Mouse (Mus musculus) lung, adult 2 months (tissue): ENCODE results near the gene Cpeb3. TPM values are rescaled to one million over a fixed set of nuclear protein-coding genes. Genes with fewer than 3 reads are reported as not detected.
A peak's percentile ranks its signal among the peaks of the same experiment; 100 is the strongest.

ENCODE experiments used
- DNase-seq: peaks from one replicate; pipeline ENCODE4 v3.0.0; 2022
- H3K4me1 ChIP-seq: fragments of 200-500 bp; 2 replicates; pipeline ENCODE4 v1.6.1; 2011; ENCODE audit warnings: low read length; ENCODE audit not compliant: control insufficient read depth, insufficient read depth
- H3K4me3 ChIP-seq: fragments of 200-500 bp; replicated peaks from 2 replicates; pipeline ENCODE3; 2011; ENCODE audit warnings: low read depth, mild to moderate bottlenecking, control low read depth, low read length; ENCODE audit errors: extremely low read depth
- CTCF ChIP-seq: fragments of 200-500 bp; IDR thresholded peaks from 2 replicates; pipeline ENCODE4 v1.5.1; 2011; ENCODE audit warnings: mild to moderate bottlenecking, low read length, control low read depth; ENCODE audit not compliant: insufficient read depth
- POLR2A ChIP-seq: fragments of 200-500 bp; IDR thresholded peaks from 2 replicates; pipeline ENCODE4 v1.6.1; 2011; ENCODE audit warnings: low read depth, mild to moderate bottlenecking, control low read depth, low read length, borderline replicate concordance; ENCODE audit errors: extremely low read depth
- WGBS: fragments of 180-500 bp; shearing (Covaris S2); methylation state at CpG from one replicate; pipeline ENCODE4 v1.1.7; 2018; 5-methylcytosine and 5-hydroxymethylcytosine counted together
- polyA plus RNA-seq: library from polyadenylated mRNA; depleted of rRNA; stranded (reverse); fragments of >200 nt; gene quantifications from 2 replicates; pipeline ENCODE4 v1.2.3, GENCODE M21; 2012

Cpeb3 gene
- polyA plus RNA-seq, 1 experiment, result 6.8 TPM

DNA sequence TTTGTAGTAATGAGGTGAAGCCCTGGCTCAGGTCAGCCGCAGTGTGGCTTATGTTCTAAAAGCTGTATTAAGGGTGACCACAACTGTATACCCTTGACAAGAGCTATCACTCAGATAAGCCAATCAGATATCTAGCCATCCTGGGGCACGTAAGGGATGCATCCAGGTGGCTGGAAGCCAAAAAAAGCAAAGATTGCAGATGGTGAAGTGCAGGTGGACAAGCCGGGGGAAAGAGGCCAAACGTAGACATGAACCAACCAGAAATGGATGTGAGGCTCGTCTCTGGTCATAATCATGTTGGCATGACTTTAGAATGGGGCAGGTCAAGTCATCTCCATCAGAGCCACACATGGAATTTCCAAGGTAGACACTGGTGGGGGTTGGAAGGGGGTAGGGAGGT is 177.0 kb downstream of the Cpeb3 start:
- no peak for DNase-seq
- 83% methylated on average over 5 of the region's 5 CpGs for WGBS
- no peak overlapping the region for H3K4me3 ChIP-seq
- no peaks in the 10 kb centered on the region for H3K4me1 ChIP-seq
- no peak for TF ChIP-seq CTCF
- no peak for TF ChIP-seq POLR2A

DNA sequence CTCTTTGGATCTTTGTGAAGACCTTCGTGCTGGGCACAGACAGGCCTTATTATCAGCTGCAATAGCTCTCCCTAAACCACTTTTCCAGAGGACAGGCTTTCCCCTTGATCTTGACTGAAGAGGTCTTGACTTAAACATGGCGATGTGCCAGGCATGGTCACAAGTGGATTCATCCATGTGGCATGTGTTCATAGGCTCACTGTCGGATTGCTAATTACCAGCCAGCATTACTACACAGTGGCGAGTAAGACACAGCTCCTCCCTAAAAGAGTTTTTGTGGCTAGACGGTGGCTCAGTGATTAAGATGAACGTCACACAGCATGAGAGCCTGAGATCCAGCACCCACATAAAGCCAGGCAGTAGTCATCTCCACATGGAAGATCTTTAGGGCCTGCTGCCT is 178.6 kb downstream of the Cpeb3 start:
- Histone ChIP-seq H3K4me3 (no peak overlapping the region), H3K4me1 (no peaks in the 10 kb centered on the region)
- WGBS, result 66% methylated on average over 6 of the region's 6 CpGs
- no peak for TF ChIP-seq CTCF
- TF ChIP-seq POLR2A, result no peak
- DNase-seq, result no peak

DNA sequence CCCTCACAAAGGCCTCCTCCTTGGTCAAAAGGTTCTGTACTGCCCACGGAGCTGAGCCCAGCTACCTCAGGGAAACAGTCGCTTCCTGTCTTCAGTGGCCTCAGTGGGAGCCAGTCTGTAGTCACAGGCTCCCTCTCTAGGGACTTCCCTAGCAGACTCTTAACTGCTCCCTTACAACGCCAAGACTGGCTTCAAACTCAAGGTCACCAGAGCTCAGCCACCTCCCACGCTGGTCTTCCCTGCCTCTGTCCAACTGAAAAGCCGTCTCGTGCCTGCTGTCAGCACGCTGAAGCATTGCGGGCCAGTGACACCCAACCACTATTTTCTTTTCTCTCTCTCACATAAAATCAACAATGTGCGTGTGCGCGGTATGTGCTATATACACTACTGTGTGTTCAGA is 182.0 kb downstream of the Cpeb3 start:
- no peaks in the 10 kb centered on the region for H3K4me1 ChIP-seq
- WGBS, result 63% methylated on average over 11 of the region's 11 CpGs
- DNase-seq, result no peak
- no peak overlapping the region for H3K4me3 ChIP-seq
- TF ChIP-seq POLR2A, result no peak
- no peak for TF ChIP-seq CTCF

GRCm38 (mm10) chr19:37025839-37026319 is 182.5 kb downstream of the Cpeb3 start:
- H3K4me1 ChIP-seq, result no peaks in the 10 kb centered on the region
- no peak overlapping the region for H3K4me3 ChIP-seq
- DNase-seq, result no peak
- TF ChIP-seq CTCF (no peak), POLR2A (no peak)
- 64% methylated on average over 13 of the region's 13 CpGs for WGBS

GRCm38 (mm10) chr19:37022146-37022545 is 186.3 kb downstream of the Cpeb3 start:
- TF ChIP-seq CTCF (no peak), POLR2A (no peak)
- WGBS, result 90% methylated on average over 5 of the region's 5 CpGs
- no peak for DNase-seq
- no peak overlapping the region for H3K4me3 ChIP-seq
- H3K4me1 ChIP-seq, result no peaks in the 10 kb centered on the region

DNA sequence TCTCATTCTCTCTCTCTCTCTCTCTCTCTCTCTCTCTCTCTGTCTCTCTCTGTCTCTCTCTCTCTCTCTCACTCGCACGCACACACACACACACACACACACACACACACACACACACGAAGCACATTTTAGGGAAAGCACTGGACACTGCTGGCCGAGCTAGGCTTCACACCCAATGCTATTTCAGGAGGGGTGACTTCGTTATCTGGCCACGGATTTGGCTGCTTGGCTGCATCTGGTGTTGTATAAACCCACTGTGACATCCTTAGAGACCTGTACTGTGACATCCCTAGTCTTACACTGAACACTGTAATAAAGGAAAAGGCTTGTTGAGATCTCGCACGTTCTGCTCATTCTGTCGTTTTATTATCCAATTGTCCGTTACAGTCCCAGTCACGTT is 187.4 kb downstream of the Cpeb3 start:
- no peak for DNase-seq
- 72% methylated on average over 10 of the region's 11 CpGs for WGBS
- TF ChIP-seq CTCF, result no peak
- no peak for TF ChIP-seq POLR2A
- Histone ChIP-seq H3K4me1 (no peaks in the 10 kb centered on the region), H3K4me3 (no peak overlapping the region)

DNA sequence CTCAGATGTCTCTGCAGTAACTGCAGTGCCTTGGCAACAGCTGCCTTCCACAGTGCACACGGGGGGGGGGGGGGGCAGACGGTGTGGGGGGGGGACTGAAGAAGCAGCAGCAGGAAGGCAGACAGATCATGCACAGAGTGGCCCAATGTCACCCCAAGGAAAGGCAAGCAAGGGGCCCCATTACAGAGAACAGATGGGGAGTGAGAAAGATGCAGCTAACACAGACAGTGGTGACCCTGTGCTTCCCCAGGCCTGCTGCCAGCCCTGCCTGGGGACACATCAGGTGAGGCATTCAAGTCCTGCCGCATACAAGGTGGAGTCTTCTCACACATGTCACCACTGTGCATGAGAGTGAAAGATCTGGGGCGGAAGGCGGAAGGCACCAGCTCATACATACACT is 187.9 kb downstream of the Cpeb3 start:
- 58% methylated on average over 5 of the region's 5 CpGs for WGBS
- TF ChIP-seq POLR2A (no peak), CTCF (no peak)
- H3K4me1 ChIP-seq, result no peaks in the 10 kb centered on the region
- DNase-seq, result no peak
- no peak overlapping the region for H3K4me3 ChIP-seq

GRCm38 (mm10) chr19:37018931-37019330 is 189.5 kb downstream of the Cpeb3 start:
- no peak for TF ChIP-seq POLR2A
- TF ChIP-seq CTCF, result no peak
- 47% methylated on average over 5 of the region's 5 CpGs for WGBS
- Histone ChIP-seq H3K4me1 (no peaks in the 10 kb centered on the region), H3K4me3 (peak overlapping the region; percentile 33)
- no peak for DNase-seq

DNA sequence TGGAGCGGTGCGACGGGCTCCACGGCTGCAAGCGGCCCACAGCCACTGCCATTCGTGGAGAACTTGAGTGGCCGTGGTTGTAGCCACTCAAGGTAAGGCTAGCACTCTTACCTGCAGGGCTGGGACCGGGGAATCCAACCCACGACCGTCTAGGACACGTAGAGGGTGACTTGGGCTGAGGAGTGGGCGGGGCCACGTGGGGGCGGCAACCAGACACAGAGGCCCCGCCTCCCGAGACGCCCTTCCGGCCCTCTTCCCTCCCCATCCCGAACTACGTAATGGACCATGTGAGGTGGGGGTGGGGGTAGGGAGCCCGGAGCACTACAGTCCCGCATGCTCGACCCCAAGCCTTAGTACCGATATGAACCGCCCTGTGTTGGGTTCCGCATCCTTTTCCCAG is 190.0 kb downstream of the Cpeb3 start:
- WGBS, result 6% methylated on average over 26 of the region's 26 CpGs
- Histone ChIP-seq H3K4me3 (peak overlapping the region; percentile 33), H3K4me1 (no peaks in the 10 kb centered on the region)
- TF ChIP-seq POLR2A, result peak; percentile 14; the same call in 1 of the 2 replicates
- no peak for TF ChIP-seq CTCF
- DNase-seq, result peak; percentile 55

GRCm38 (mm10) chr19:37016890-37017289 is 191.5 kb downstream of the Cpeb3 start:
- Histone ChIP-seq H3K4me3 (no peak overlapping the region), H3K4me1 (no peaks in the 10 kb centered on the region)
- TF ChIP-seq POLR2A, result no peak
- no peak for TF ChIP-seq CTCF
- no peak for DNase-seq
- WGBS, result 95% methylated on average over 6 of the region's 6 CpGs

GRCm38 (mm10) chr19:37014173-37014939 is 194.0 kb downstream of the Cpeb3 start:
- TF ChIP-seq CTCF, result no peak
- no peak for TF ChIP-seq POLR2A

More at GRCm38 (mm10) chr19:37014173-37014939, 194.0 kb downstream of the Cpeb3 start:
- H3K4me3 ChIP-seq, result no peak overlapping the region
- DNase-seq, result no peak
- H3K4me1 ChIP-seq, result no peaks in the 10 kb centered on the region
- WGBS, result 90% methylated on average over 8 of the region's 8 CpGs
